Mouse (Mus musculus) thymus, adult 2 months (tissue): ENCODE measurements around the gene Adi1. TPM values are rescaled to one million over a fixed set of nuclear protein-coding genes. Genes with fewer than 3 reads are reported as not detected.
A peak's percentile ranks its signal among the peaks of the same experiment; 100 is the strongest.

Source experiments
- DNase-seq: peaks from one replicate; pipeline ENCODE4 v3.0.0; 2021
- H3K27ac ChIP-seq: fragments of 200-500 bp; 2 replicates; pipeline ENCODE4 v1.5.1; 2012; ENCODE audit warnings: low read length, control low read depth; ENCODE audit not compliant: control insufficient read depth, insufficient read depth
- H3K27me3 ChIP-seq: fragments of 200-500 bp; 2 replicates; pipeline ENCODE4 v1.6.1; 2012; ENCODE audit warnings: mild to moderate bottlenecking, low read length, moderate library complexity, mixed read lengths; ENCODE audit not compliant: control insufficient read depth, insufficient read depth
- H3K36me3 ChIP-seq: fragments of 200-500 bp; 2 replicates; pipeline ENCODE4 v1.6.1; 2012; ENCODE audit warnings: mild to moderate bottlenecking, low read length, moderate library complexity; ENCODE audit not compliant: control insufficient read depth, insufficient read depth
- H3K4me1 ChIP-seq: fragments of 200-500 bp; replicated peaks from 2 replicates; pipeline ENCODE4 v1.6.1; 2012; ENCODE audit warnings: low read length; ENCODE audit not compliant: control insufficient read depth, insufficient read depth
- H3K4me3 ChIP-seq: fragments of 200-500 bp; 2 replicates; pipeline ENCODE4 v1.5.1; 2012; ENCODE audit warnings: mild to moderate bottlenecking, low read length, control low read depth, moderate library complexity; ENCODE audit not compliant: control insufficient read depth, insufficient read depth
- CTCF ChIP-seq: fragments of 200-500 bp; IDR thresholded peaks from 2 replicates; pipeline ENCODE4 v1.5.1; 2012; ENCODE audit warnings: mild to moderate bottlenecking, control low read depth, low read length, moderate library complexity, borderline replicate concordance; ENCODE audit not compliant: control insufficient read depth, poor library complexity, insufficient read depth; ENCODE audit errors: extremely low read depth
- POLR2A ChIP-seq: fragments of 200-500 bp; IDR thresholded peaks from 2 replicates; pipeline ENCODE4 v1.6.1; 2012; ENCODE audit warnings: mild to moderate bottlenecking, low read length, control low read depth, moderate library complexity; ENCODE audit not compliant: control insufficient read depth, poor library complexity, insufficient read depth; ENCODE audit errors: extremely low read depth
- WGBS: fragments of 180-500 bp; shearing (Covaris S2); methylation state at CpG from one replicate; pipeline ENCODE4 v1.1.7; 2018; 5-methylcytosine and 5-hydroxymethylcytosine counted together
- polyA plus RNA-seq: library from polyadenylated mRNA; depleted of rRNA; stranded (reverse); fragments of >200 nt; gene quantifications from 2 replicates; pipeline ENCODE4 v1.2.3, GENCODE M21; 2012; rRNA removed

Gene Adi1
- polyA plus RNA-seq, 1 experiment: 15.8 TPM

GRCm38 (mm10) chr12:28710566-28711185 is 35.6 kb downstream of the Adi1 start:
- Histone ChIP-seq H3K36me3 (peaks cover 19% of the 10 kb centered on the region), H3K4me3 (no peak overlapping the region), H3K4me1 (no peaks in the 10 kb centered on the region), H3K27me3 (no peaks in the 10 kb centered on the region), H3K27ac (no peak overlapping the region)
- no peak for DNase-seq
- 98% methylated on average over 22 of the region's 22 CpGs for WGBS
- no peak for TF ChIP-seq POLR2A

DNA sequence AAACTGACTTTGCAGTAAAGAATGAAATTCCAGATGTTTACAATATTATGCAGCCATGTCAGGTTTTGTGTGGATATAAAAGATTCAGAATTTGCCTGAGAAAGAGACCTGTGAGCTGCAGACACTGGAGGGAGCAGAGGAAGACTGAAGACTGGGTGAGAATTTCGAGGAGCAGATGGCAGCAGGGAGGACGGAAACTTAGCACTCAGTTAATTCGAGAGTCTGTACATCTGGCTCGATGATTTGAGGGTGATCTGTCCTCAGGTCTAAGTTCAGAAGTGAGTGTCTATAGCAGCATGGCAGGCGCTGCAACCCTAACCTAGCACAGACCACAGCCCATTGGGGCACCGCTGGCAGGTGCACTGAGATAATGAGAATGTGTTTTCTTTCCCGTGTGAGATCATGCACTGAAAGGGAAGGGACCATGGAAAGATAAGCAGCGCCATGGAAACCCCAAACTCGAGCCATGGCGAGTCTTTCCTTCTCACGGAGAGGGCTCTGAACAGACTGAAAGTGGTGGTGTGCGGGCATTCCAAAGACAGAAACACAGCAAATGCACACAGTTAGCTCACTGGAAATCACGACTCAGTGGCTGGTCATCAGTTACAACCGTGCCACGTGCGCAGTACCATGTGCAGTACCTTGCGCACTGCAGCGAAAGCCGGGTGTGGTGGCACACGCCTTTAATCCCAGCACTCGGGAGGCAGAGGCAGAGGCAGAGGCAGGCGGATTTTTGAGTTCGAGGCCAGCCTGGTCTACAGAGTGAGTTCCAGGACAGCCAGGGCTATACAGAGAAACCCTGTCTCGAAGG is 40.0 kb downstream of the Adi1 start:
- Histone ChIP-seq H3K27me3 (no peaks in the 10 kb centered on the region), H3K27ac (no peak overlapping the region), H3K4me1 (no peaks in the 10 kb centered on the region), H3K4me3 (no peak overlapping the region), H3K36me3 (peaks cover 20% of the 10 kb centered on the region)
- DNase-seq: no peak
- TF ChIP-seq CTCF (no peak), POLR2A (no peak)
- 94% methylated on average over 24 of the region's 24 CpGs for WGBS

GRCm38 (mm10) chr12:28717066-28717465 is 42.0 kb downstream of the Adi1 start:
- 46% methylated on average over 2 of the region's 2 CpGs for WGBS
- peaks cover 32% of the 10 kb centered on the region for H3K36me3 ChIP-seq
- no peak for TF ChIP-seq CTCF
- TF ChIP-seq POLR2A: no peak
- no peak for DNase-seq
- H3K4me1 ChIP-seq: no peaks in the 10 kb centered on the region
- no peak overlapping the region for H3K4me3 ChIP-seq
- H3K27ac ChIP-seq: no peak overlapping the region
- no peaks in the 10 kb centered on the region for H3K27me3 ChIP-seq

GRCm38 (mm10) chr12:28718106-28718505 is 43.1 kb downstream of the Adi1 start:
- no peak overlapping the region for H3K4me3 ChIP-seq
- peaks cover 33% of the 10 kb centered on the region for H3K36me3 ChIP-seq
- TF ChIP-seq POLR2A (no peak), CTCF (no peak)
- H3K4me1 ChIP-seq: no peaks in the 10 kb centered on the region
- 98% methylated on average over 2 of the region's 2 CpGs for WGBS
- no peak for DNase-seq
- no peaks in the 10 kb centered on the region for H3K27me3 ChIP-seq
- no peak overlapping the region for H3K27ac ChIP-seq

GRCm38 (mm10) chr12:28724366-28724765 is 49.3 kb downstream of the Adi1 start:
- no peak for TF ChIP-seq CTCF
- Histone ChIP-seq H3K4me1 (no peaks in the 10 kb centered on the region), H3K27me3 (no peaks in the 10 kb centered on the region), H3K27ac (no peak overlapping the region), H3K36me3 (peaks cover 24% of the 10 kb centered on the region), H3K4me3 (no peak overlapping the region)
- 98% methylated on average over 3 of the region's 3 CpGs for WGBS
- DNase-seq: no peak

DNA sequence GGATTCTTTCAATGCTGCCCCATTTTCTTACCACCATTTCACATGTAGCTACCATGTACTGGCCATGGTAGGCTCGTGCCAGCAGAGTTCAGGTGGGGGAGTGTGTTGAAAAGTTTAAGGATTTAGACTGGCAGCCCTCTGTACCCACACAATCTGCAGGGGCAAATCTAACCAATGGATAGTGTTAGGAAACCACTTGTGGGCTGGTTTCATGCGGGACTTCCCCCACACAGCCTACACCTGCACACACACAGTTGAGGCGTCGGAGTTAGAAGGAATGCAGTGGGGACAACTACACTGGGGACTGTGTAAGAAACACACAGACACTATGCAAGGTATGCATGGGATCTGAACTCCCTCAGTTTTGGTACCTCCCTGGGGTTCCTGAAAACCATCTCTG is 51.2 kb downstream of the Adi1 start:
- no peak for TF ChIP-seq CTCF
- TF ChIP-seq POLR2A: no peak
- Histone ChIP-seq H3K27me3 (no peaks in the 10 kb centered on the region), H3K36me3 (peaks cover 13% of the 10 kb centered on the region), H3K4me3 (no peak overlapping the region), H3K4me1 (no peaks in the 10 kb centered on the region), H3K27ac (no peak overlapping the region)
- 22% methylated on average over 4 of the region's 4 CpGs for WGBS
- DNase-seq: no peak

DNA sequence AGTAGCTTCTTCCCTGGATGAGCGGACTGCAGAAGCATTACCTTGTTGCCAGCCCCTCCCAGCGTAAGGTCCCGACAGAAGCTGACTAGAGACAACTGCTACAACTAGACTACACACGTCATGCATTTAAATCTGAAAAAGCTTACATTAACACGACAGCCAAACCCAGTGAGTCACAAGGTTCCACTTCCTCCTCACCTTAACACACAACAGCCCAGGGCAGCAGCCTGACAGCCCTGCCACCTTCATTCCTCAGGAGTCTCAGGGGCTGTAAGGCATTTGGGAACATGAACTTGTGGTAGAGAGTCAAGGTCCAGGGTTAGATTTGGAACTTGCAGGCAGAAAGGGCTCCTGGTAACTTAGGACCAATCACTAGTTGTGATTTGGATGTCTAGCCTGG is 52.0 kb downstream of the Adi1 start:
- TF ChIP-seq CTCF: no peak
- Histone ChIP-seq H3K27me3 (no peaks in the 10 kb centered on the region), H3K36me3 (peaks cover 5% of the 10 kb centered on the region), H3K4me3 (no peak overlapping the region), H3K4me1 (no peaks in the 10 kb centered on the region), H3K27ac (0 out of 2 replicates have a peak overlapping the region, but pooled peaks have one; percentile 20)
- WGBS: 91% methylated on average over 5 of the region's 5 CpGs
- no peak for DNase-seq

Other genes with a start within 250 kb of the Adi1 start
- gene Dcdc2c, start 122.8 kb upstream of the Adi1 start, polyA plus RNA-seq: not detected in 2 replicates
- gene Allc, start 92.7 kb upstream of the Adi1 start, polyA plus RNA-seq: 0.09 TPM in 1 of 2 replicates, not detected in the other
- 0.56 and 1.8 TPM in 2 replicates for gene Colec11, start 51.9 kb upstream of the Adi1 start, polyA plus RNA-seq
- gene Rps7, start 39.3 kb upstream of the Adi1 start, polyA plus RNA-seq: 351 and 388 TPM in 2 replicates
- gene Rnaseh1, start 25.6 kb upstream of the Adi1 start, polyA plus RNA-seq: 14.9 and 16.1 TPM in 2 replicates
- gene Trappc12, start 75.2 kb downstream of the Adi1 start, polyA plus RNA-seq: 33.4 and 47.2 TPM in 2 replicates
- gene Eipr1, start 76.6 kb downstream of the Adi1 start, polyA plus RNA-seq: 54.0 and 66.8 TPM in 2 replicates